Mouse (Mus musculus): ENCODE results near the gene Rbm20. TPM values are rescaled to one million over a fixed set of nuclear protein-coding genes. Genes with fewer than 3 reads are reported as not detected.

Rbm20 gene
- total RNA-seq, 4 experiments from 2014 or later = 232 to 257 (median 245) TPM

GRCm38 (mm10) chr19:53757432-53758109 is 80.5 kb downstream of the Rbm20 start:
- no peak for DNase-seq (ENCODE audit: low spot score)

DNA sequence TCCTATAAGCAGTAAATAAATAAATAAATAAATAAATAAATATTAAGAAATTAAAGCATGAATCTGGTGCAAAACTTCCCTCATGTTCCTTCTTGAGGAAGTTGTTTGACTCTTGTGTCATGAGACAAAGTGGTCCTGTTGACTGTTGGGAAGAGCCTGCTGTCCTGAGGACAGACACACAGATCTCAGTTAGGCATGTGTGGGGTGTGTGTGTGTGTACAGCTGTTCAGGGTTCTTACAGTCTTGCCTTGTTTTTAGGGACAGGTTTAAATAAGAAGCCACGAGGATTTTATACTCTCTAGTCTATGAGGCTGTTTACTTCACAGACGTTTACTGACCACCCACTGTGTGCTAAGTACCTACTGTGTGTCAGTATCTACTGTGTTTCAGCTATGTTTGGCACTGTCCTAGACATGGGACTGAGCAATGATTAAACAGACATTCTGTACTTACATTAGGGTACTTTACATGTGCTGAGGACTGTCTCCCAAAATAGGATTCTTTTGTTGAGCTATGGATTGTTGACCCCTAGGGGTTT is 81.8 kb downstream of the Rbm20 start:
- no peak for DNase-seq (ENCODE audit: low spot score)

GRCm38 (mm10) chr19:53760125-53761101 is 83.3 kb downstream of the Rbm20 start:
- no peak for DNase-seq (ENCODE audit: low spot score)

GRCm38 (mm10) chr19:53762749-53763438 is 85.8 kb downstream of the Rbm20 start:
- DNase-seq (ENCODE audit: low spot score) = no peak

GRCm38 (mm10) chr19:53764688-53765478 is 87.8 kb downstream of the Rbm20 start:
- no peak for DNase-seq (ENCODE audit: low spot score)

- peak; percentile 67 for DNase-seq (ENCODE audit: low spot score)
Measured at GRCm38 (mm10) chr19:53768478-53768877, 91.4 kb downstream of the Rbm20 start.

GRCm38 (mm10) chr19:53773937-53774640 is 97.0 kb downstream of the Rbm20 start:
- DNase-seq (ENCODE audit: low spot score) = peak; percentile 90

DNA sequence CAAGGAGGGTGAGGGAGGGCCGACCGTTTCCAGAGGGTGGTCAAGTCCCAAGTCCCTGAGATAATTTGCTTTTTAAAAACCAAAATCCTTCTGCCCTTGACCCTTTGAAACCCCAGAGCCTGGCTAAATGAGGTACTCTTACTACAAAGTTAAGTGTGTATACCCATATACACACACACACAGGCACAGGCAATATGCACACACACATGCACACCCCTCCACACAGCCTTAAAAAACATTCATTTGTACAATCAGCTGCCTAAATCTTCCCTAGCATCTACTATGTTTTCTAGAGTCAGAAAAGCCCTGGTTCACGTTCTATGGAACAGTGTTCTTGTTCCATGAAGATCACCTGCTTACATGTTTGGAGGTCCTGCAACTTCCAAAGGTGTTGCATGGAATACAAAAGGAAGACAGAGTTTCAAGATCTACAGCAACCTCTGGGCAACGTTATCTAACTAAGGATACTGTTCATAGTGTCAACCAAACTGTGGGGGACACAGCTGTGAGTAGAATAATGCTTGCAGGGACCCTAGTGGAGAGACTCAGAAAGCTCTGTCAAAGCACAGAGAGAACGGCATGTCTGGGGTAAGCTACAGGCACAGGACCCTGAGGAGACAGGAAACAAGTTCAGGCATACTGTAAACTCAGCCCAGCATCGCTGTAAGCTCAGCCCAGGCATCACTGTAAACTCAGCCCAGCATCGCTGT is 97.7 kb downstream of the Rbm20 start:
- no peak for DNase-seq (ENCODE audit: low spot score)

GRCm38 (mm10) chr19:53779402-53779801 is 102.3 kb downstream of the Rbm20 start:
- DNase-seq (ENCODE audit: low spot score) = no peak

- DNase-seq (ENCODE audit: low spot score) = no peak
Measured at GRCm38 (mm10) chr19:53779818-53780217, 102.7 kb downstream of the Rbm20 start.

- no peak for DNase-seq (ENCODE audit: low spot score)
Measured at GRCm38 (mm10) chr19:53780752-53781602, 103.9 kb downstream of the Rbm20 start.

DNA sequence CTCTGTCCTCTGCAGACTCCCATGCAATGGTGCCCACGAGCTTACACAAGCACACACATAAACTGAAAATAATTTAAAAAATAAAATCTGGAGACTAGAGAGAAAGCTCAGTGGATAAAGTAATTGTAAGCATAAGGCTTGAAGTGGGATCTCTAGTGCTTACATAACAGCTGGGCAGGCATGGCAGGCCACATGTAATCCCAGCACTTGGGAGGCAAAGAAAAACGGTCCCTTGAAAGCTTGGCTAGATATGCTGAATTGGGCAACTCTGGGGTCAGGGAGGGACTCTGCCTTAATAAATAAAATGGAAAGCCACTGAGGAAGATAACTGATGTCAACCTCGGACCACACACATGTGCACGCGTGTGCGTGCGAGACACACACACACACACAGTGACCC is 104.7 kb downstream of the Rbm20 start:
- no peak for DNase-seq (ENCODE audit: low spot score)

DNA sequence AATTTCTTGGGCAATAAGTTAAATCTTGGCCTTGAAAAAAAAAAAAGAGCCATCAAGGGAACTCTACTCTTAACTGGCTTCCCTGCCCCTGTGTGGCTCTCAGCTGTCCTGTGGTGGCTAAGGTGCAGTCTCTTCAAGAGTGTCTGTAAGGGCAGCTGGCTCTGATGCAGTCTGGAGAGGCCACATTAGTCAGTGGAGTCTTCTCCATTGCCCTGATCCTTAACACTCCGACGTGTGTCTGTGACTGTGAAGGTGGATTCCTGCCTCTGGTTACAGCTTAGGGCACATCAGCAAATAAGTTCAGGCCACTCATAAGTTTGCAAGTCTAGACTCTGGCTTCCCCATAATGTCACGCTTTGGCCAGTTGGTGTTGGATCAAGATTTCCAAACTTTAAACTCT is 108.2 kb downstream of the Rbm20 start:
- DNase-seq (ENCODE audit: low spot score) = no peak

DNA sequence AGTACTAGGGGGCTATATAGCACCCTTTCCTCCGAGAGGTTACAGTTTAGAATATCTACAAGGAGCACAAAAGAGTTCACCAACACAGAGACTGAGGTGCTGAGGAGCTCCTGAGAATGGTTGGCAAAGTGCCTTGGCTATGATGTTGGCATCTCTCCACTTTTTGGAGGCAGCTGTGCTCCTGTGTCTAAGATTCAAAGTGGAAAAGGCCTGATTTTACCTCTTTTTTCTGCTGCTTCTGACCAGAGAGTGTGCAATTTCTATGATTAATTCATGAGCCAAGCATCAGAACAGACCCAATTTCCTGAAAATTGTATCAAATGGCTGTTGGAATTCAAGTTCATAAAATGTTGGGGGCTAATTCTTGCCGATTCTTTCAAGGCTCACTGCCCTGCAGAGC is 109.1 kb downstream of the Rbm20 start:
- no peak for DNase-seq (ENCODE audit: low spot score)

DNA sequence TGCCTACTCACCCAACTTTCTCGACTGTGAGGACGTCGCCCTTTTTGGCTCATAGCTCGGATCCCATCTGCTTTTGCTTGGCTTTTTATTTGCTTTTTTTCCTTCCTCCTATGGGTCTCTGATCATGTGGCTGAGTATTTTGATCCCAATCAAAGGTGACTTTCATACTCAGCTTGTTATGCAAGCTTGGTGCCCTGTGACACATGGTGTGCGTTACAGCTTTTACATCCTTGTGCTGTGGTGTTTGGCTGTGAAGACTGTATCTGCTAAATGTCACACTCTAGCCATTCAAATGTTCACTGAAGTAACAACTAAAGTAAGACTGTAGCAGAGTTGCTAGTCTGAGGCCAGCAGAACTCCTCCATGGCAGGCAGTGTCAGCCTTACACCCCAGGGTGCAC is 109.7 kb downstream of the Rbm20 start:
- DNase-seq (ENCODE audit: low spot score) = no peak

- no peak for DNase-seq (ENCODE audit: low spot score)
Measured at GRCm38 (mm10) chr19:53788621-53789331, 111.7 kb downstream of the Rbm20 start.

GRCm38 (mm10) chr19:53789571-53789970 is 112.5 kb downstream of the Rbm20 start:
- no peak for DNase-seq (ENCODE audit: low spot score)
